Mouse (Mus musculus) heart, embryonic 15.5 days (tissue): ENCODE data around the gene Cdh23. TPM values are rescaled to one million over a fixed set of nuclear protein-coding genes. Genes with fewer than 3 reads are reported as not detected.

ENCODE experiments used
- ATAC-seq: fragments of 200-750 bp; cut with Nextera tagmentation; replicated peaks from 2 replicates; pipeline ENCODE4 v1.8.0; 2017; ENCODE audit warnings: low read depth, moderate TSS enrichment; ENCODE audit not compliant: insufficient number of reproducible peaks, insufficient read depth, low FRiP score
- H3K27ac ChIP-seq: fragments of 300-500 bp; sonication (generic); 2 replicates; pipeline ENCODE4 v1.5.1; 2015; ENCODE audit warnings: mild to moderate bottlenecking, inconsistent platforms
- H3K27me3 ChIP-seq: fragments of 300-500 bp; sonication (generic); 2 replicates; pipeline ENCODE4 v1.6.1; 2015; ENCODE audit warnings: inconsistent platforms
- H3K36me3 ChIP-seq: fragments of 300-500 bp; sonication (generic); 2 replicates; pipeline ENCODE4 v1.6.1; 2015; ENCODE audit warnings: mild to moderate bottlenecking, inconsistent platforms
- H3K4me1 ChIP-seq: fragments of 300-500 bp; sonication (generic); replicated peaks from 2 replicates; pipeline ENCODE4 v1.6.1; 2015; ENCODE audit warnings: inconsistent platforms
- H3K4me2 ChIP-seq: fragments of 300-500 bp; sonication (generic); 2 replicates; pipeline ENCODE4 v1.6.1; 2015; ENCODE audit warnings: inconsistent platforms, mild to moderate bottlenecking, moderate library complexity
- H3K4me3 ChIP-seq: fragments of 300-500 bp; sonication (generic); 2 replicates; pipeline ENCODE4 v1.5.1; 2015; ENCODE audit warnings: mild to moderate bottlenecking, inconsistent platforms
- H3K9ac ChIP-seq: fragments of 300-500 bp; sonication (generic); 2 replicates; pipeline ENCODE4 v1.6.1; 2015; ENCODE audit warnings: mild to moderate bottlenecking, inconsistent platforms
- H3K9me3 ChIP-seq: fragments of 300-500 bp; sonication (generic); replicated peaks from 2 replicates; pipeline ENCODE4 v1.6.1; 2016; ENCODE audit warnings: inconsistent platforms
- WGBS: fragments of 180-500 bp; shearing (Covaris S2); methylation state at CpG from one replicate; pipeline ENCODE4 v1.1.7; 2015; ENCODE audit warnings: mixed read lengths; 5-methylcytosine and 5-hydroxymethylcytosine counted together
- polyA plus RNA-seq: library from polyadenylated mRNA; unstranded; fragments of >200 nt; fragmentation: Nextera tagmentation; extraction: Ambion mirVana; gene quantifications from 2 replicates; pipeline ENCODE4 v1.2.1, GENCODE M21; 2015

Gene Cdh23
- polyA plus RNA-seq, 1 experiment from 2014 or later, result 0.50 TPM

DNA sequence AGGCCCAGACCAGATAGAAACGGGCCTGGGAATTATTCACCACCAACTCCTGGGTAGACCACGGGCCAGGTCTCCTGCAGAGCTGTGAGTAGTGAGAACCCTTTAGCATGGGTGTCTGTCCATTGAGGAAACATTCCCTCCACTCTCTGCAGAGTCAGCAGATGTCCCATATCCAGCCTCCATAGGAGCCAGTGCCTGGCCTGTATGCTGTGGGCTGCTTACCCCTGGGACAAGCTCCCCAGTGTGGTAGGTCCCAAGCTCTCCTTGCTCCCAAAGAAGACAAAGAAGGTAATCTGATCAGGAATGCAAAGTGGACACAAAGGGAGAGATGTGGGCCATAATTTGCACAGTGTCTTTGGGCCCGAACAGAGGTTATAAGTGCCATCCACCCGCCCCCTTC is 124.8 kb downstream of the Cdh23 start:
- Histone ChIP-seq H3K27me3 (peaks cover 9% of the 10 kb centered on the region; the same call in 1 of the 2 replicates), H3K9me3 (no peaks in the 10 kb centered on the region), H3K36me3 (no peaks in the 10 kb centered on the region), H3K4me2 (no peak overlapping the region), H3K4me3 (no peak overlapping the region), H3K9ac (no peak overlapping the region), H3K4me1 (peaks cover 3% of the 10 kb centered on the region), H3K27ac (no peak overlapping the region)
- WGBS, result 80% methylated on average over 4 of the region's 4 CpGs
- no peak for ATAC-seq

DNA sequence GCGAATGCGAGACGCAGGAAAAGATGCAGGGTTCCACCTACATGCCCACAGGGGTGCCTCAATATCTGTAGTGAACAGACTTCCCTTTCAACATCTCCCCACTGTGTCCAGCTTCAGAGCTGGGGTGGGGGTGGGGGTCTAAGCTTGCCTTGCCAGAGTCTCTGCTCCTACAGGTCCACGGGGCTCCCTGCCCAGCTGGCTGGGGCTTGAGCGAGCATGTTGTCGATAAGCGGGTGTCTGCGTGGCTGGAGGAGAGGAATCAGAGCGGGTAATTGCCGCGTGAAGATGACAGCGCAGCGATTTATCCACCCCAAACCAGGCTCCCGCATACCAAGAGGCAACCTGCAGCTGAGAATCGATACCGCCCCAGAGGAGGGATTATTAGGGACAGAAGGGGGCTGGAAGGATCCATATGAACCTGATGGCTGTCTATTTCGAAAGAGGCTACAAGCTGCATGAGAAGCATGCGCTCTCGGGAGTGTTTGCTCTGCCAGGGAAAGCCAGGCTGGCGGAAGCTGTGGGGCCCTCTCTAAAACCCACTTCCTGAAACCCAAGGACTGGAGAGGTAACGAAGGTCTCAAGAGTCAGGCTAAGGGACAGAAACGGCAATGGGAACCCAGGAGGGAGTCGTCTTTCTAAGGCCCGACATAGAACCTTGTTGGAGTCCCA is 129.8 kb downstream of the Cdh23 start:
- no peaks in the 10 kb centered on the region for H3K9me3 ChIP-seq
- no peak for ATAC-seq
- H3K4me3 ChIP-seq, result peak overlapping the region; percentile 1; the same call in 1 of the 2 replicates
- WGBS, result 44% methylated on average over 24 of the region's 24 CpGs
- H3K36me3 ChIP-seq, result no peaks in the 10 kb centered on the region
- peaks cover 14% of the 10 kb centered on the region; the same call in 1 of the 2 replicates for H3K27me3 ChIP-seq
- no peak overlapping the region for H3K9ac ChIP-seq
- no peak overlapping the region for H3K27ac ChIP-seq
- H3K4me2 ChIP-seq, result peak overlapping the region; percentile 51
- peaks cover 18% of the 10 kb centered on the region for H3K4me1 ChIP-seq

- ATAC-seq, result no peak
- H3K36me3 ChIP-seq, result no peaks in the 10 kb centered on the region
- H3K9ac ChIP-seq, result no peak overlapping the region
- peaks cover 12% of the 10 kb centered on the region; the same call in 1 of the 2 replicates for H3K27me3 ChIP-seq
- WGBS, result 75% methylated on average over 6 of the region's 6 CpGs
- peaks cover 18% of the 10 kb centered on the region for H3K4me1 ChIP-seq
- H3K9me3 ChIP-seq, result no peaks in the 10 kb centered on the region
- H3K4me3 ChIP-seq, result no peak overlapping the region
- H3K4me2 ChIP-seq, result no peak overlapping the region
- H3K27ac ChIP-seq, result no peak overlapping the region
Observed at GRCm38 (mm10) chr10:60564136-60564535, 132.2 kb downstream of the Cdh23 start.

DNA sequence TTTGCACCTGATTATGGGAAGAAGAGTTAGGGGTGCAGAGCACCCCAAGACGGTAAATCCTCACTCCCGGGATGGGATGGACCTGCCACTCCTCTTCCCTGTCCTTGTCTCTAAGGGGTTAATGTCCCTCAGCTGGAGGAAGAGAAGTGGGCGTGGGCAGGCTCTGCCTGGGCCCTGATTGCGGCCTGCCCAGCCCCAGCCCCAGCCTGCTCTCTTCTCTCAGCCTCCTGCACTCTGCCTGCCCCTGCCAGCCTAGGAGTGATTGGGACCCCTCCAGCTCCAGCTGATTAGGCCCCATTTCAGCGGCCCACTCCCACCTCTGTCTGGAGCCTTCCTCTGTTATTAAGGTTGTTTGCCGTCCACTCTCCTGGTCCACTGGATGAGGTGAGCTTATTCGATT is 133.3 kb downstream of the Cdh23 start:
- H3K27ac ChIP-seq, result no peak overlapping the region
- H3K4me2 ChIP-seq, result no peak overlapping the region
- peaks cover 6% of the 10 kb centered on the region; the same call in 1 of the 2 replicates for H3K27me3 ChIP-seq

DNA sequence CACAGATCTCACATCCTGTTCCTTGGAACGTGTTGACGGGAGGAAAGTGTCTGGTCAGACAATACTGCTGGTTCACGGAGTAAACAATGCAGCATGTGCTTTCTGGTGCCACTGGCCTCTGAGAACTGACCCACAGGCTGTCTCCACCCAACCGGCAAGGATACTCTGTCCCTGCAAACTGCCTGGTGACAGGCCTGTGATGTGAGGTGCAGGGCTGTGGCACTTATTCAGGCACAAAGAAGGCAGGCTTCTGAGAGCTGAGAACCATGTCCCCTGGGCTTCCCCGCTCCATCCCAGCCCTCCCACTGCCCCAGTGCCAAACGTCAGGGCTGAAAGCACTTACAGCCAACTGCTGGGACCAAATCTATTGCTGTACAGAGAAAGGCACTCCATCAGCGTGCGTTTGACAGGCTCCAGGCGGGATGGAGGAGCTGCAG is 137.8 kb downstream of the Cdh23 start:
- 0 out of 2 replicates have a peak, but pooled peaks cover 8% of the 10 kb centered on the region for H3K4me1 ChIP-seq
- H3K36me3 ChIP-seq, result no peaks in the 10 kb centered on the region
- H3K9ac ChIP-seq, result no peak overlapping the region
- no peak overlapping the region for H3K4me3 ChIP-seq
- H3K4me2 ChIP-seq, result no peak overlapping the region
- no peak overlapping the region for H3K27ac ChIP-seq
- 19% methylated on average over 9 of the region's 9 CpGs for WGBS
- ATAC-seq, result no peak
- no peaks in the 10 kb centered on the region for H3K9me3 ChIP-seq
- H3K27me3 ChIP-seq, result 0 out of 2 replicates have a peak, but pooled peaks cover 3% of the 10 kb centered on the region

More for the DNA sequence above, 133.3 kb downstream of the Cdh23 start:
- Histone ChIP-seq H3K4me3 (no peak overlapping the region), H3K9me3 (no peaks in the 10 kb centered on the region), H3K9ac (no peak overlapping the region), H3K4me1 (peaks cover 24% of the 10 kb centered on the region), H3K36me3 (no peaks in the 10 kb centered on the region)
- ATAC-seq, result no peak
- 23% methylated on average over 7 of the region's 7 CpGs for WGBS

DNA sequence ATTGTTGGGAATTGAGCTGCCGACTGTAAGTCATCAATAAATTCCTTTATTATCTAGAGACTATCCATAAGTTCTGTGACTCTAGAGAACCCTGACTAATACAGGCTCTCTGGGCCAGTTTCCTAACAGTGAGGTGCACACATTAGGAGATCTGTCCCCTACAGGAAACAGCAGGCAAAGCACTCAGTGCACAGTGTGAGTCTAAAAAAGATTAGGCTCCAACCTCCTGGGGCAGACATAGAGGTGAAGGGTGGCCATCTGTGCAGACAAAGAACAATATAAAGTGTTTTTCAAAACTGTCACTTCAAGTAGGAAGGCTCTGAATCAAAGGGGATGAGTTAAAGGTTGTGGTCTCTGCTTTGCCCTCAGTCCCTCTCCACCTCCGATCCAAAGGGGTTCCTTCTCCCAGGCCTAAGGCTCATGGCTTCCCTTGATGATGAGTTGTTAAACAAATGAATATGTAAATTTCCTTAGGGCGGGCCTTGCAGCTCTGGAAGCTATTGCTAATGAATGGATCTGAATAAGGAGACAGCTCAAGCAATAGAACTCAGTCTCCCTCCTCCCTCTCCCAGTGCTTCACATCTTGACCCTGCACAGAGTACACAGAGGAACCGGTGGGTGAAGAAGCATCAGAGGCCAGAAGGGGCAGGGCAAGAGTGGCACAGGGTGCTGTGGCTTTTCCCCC is 143.2 kb downstream of the Cdh23 start:
- WGBS, result 65% methylated on average over 4 of the region's 4 CpGs
- H3K4me1 ChIP-seq, result no peaks in the 10 kb centered on the region
- no peak overlapping the region for H3K4me3 ChIP-seq
- no peak for ATAC-seq
- H3K9ac ChIP-seq, result no peak overlapping the region
- no peaks in the 10 kb centered on the region for H3K9me3 ChIP-seq
- H3K36me3 ChIP-seq, result no peaks in the 10 kb centered on the region
- H3K27me3 ChIP-seq, result 0 out of 2 replicates have a peak, but pooled peaks cover 3% of the 10 kb centered on the region
- no peak overlapping the region for H3K4me2 ChIP-seq
- no peak overlapping the region for H3K27ac ChIP-seq

DNA sequence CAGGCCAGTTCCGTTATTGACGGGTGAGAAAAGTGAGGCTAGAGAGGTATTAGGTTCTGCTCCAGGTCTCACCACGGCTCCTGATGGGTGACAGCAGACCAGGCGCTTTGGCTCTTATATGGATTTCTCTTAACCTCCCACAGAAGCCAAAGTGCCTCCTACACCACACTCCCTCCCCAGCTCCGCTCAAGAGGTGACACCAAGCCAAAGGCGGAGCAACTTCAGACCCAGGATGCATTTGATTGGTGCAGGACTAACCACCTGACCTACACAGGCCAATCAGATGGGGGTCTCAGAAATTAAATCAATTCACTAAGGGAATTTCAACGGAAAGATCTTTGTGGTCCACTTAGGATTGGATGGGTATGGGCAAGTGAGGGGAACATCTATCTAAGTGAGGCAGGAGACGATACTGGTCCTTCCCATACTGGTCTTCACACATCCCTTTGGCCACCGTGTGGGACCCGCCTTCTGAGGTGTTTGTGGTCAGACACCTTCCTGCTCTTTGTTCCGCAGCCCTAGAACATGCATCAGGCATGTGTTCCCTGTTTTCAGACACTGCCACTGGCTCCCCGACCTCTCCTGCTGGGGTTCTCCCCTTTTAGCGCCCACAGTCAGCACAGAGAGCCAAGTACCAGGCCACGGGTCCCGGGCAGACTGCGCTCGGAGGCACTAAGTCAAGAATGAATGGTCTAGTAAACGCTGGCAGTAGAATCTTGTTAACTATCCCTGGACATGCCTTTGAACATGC is 157.0 kb downstream of the Cdh23 start:
- ATAC-seq, result no peak
- H3K27ac ChIP-seq, result no peak overlapping the region
- 0 out of 2 replicates have a peak, but pooled peaks cover 2% of the 10 kb centered on the region for H3K4me1 ChIP-seq
- no peaks in the 10 kb centered on the region for H3K36me3 ChIP-seq
- H3K4me3 ChIP-seq, result no peak overlapping the region
- no peaks in the 10 kb centered on the region for H3K9me3 ChIP-seq
- no peak overlapping the region for H3K4me2 ChIP-seq
- peaks cover 5% of the 10 kb centered on the region for H3K27me3 ChIP-seq
- 63% methylated on average over 18 of the region's 18 CpGs for WGBS
- H3K9ac ChIP-seq, result no peak overlapping the region

DNA sequence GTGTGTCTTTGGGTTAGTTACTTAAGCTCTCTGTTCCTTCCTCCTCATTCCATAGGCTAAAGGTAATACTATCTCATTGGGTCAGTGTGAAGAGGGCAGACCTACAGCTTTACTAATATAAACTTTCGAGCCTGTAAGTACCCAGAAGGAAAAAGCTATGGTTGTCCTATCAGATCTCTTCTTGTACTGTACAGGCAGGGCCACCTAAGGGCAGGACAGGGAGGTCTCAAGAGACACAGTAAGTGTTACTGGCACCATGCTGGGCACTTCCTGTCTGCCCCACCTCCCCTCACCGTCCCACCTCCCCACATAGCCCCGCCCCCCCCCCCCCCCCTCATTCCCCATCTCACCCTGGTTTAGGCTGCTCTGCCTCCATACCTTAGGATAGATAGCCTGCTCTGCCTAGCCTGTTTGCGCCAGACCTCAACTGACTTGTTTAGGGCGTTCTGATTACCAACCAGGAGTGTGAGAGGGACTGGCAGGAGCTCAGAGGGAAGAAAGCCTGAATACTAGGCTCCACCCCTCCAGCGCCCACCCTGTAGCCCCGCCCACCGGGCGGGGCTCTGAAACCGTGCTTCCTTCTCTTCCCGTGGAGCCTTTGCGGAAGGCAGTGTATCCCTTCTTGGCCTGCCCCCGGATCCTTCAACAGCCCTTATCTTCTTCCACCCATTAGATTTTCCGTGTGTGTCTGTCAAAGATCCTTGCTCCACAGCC is 160.0 kb downstream of the Cdh23 start:
- Histone ChIP-seq H3K27ac (no peak overlapping the region), H3K4me2 (peak overlapping the region; percentile 43), H3K4me1 (0 out of 2 replicates have a peak, but pooled peaks cover 2% of the 10 kb centered on the region), H3K9me3 (no peaks in the 10 kb centered on the region), H3K27me3 (peaks cover 12% of the 10 kb centered on the region), H3K9ac (no peak overlapping the region), H3K36me3 (no peaks in the 10 kb centered on the region), H3K4me3 (peak overlapping the region; percentile 14; the same call in 1 of the 2 replicates)
- ATAC-seq, result 0 out of 2 replicates have a peak, but pooled peaks have one; percentile 37
- 8% methylated on average over 13 of the region's 14 CpGs for WGBS

DNA sequence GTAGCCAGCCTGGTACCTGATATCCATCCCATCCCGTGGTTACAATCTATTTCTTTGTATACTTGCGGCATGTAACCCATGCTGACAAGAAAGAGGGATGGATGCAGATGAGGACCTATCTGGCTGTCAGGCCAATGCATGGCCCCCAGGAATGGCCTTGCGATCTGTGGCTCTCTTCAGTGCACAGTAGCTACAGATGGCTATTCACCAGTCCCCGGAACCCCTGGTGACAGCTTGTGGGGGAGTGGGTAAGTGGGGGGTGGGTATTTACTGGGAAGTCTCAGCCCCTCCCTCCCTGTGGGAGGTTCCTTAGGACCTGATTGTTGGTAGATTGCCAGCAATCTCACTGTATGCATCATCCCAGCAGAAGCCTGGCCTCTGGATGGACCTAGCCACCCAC is 163.8 kb downstream of the Cdh23 start:
- Histone ChIP-seq H3K9ac (no peak overlapping the region), H3K4me3 (no peak overlapping the region), H3K27ac (no peak overlapping the region), H3K4me2 (no peak overlapping the region), H3K9me3 (no peaks in the 10 kb centered on the region), H3K36me3 (no peaks in the 10 kb centered on the region), H3K27me3 (peaks cover 12% of the 10 kb centered on the region), H3K4me1 (0 out of 2 replicates have a peak, but pooled peaks cover 2% of the 10 kb centered on the region)
- no peak for ATAC-seq
- 68% methylated on average over 4 of the region's 4 CpGs for WGBS

DNA sequence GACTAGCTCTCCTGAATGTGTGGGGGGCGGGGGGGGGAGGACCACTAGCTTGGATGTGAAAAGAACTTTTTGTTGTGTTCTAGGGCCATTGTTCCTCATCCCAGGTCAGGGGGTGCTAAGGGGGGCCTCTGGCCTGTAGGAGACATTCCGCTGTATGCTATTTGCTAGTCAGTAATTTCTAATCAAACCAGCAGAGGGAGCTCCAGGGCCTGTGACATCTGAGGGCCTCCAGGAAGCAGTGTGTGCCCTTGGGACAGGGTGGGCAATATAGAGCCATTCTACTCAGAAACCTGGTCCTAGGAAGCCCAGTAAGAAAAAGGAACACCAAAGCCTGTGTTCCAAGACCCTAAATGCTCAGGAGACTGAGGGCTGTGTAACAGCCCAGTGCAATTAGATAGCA is 164.9 kb downstream of the Cdh23 start:
- Histone ChIP-seq H3K4me1 (0 out of 2 replicates have a peak, but pooled peaks cover under 1% of the 10 kb centered on the region), H3K9ac (no peak overlapping the region), H3K9me3 (no peaks in the 10 kb centered on the region), H3K4me3 (no peak overlapping the region), H3K27me3 (peaks cover 16% of the 10 kb centered on the region), H3K27ac (no peak overlapping the region), H3K36me3 (no peaks in the 10 kb centered on the region), H3K4me2 (no peak overlapping the region)
- 24% methylated on average over 2 of the region's 2 CpGs for WGBS
- no peak for ATAC-seq
